Mouse (Mus musculus): ENCODE data around the gene Sbp. TPM values are rescaled to one million over a fixed set of nuclear protein-coding genes. Genes with fewer than 3 reads are reported as not detected.
A peak's percentile ranks its signal among the peaks of the same experiment; 100 is the strongest.

The Sbp gene
- polyA plus RNA-seq, 1 experiment from 2014 or later: not detected

GRCm38 (mm10) chr17:23979471-23979870, 38.0 kb downstream of the Sbp start:
- Histone ChIP-seq H3K4me2 (no peak overlapping the region), H3K27me3 (replicated peaks; ENCODE audit: control insufficient read depth, insufficient read depth, low read length) (no peaks in the 10 kb centered on the region), H3K9ac (ENCODE audit: low read depth, low read length) (no peak overlapping the region), H3K4me1 (replicated peaks; ENCODE audit: control insufficient read depth, insufficient read depth, low read length) (no peaks in the 10 kb centered on the region), H3K36me3 (ENCODE audit: control insufficient read depth, insufficient read depth, low read length) (no peaks in the 10 kb centered on the region), H3K9me3 (ENCODE audit: control insufficient read depth, low read length) (no peaks in the 10 kb centered on the region), H3K4me3 (ENCODE audit: low read depth, low read length) (no peak overlapping the region), H3K27ac (ENCODE audit: low read depth, low read length) (no peak overlapping the region)
- ATAC-seq (replicated peaks; ENCODE audit: low FRiP score): no peak
- DNase-seq (ENCODE audit: low spot score): no peak
- 59% methylated on average over 3 of the region's 3 CpGs for WGBS

- H3K9me3 ChIP-seq (ENCODE audit: control insufficient read depth, low read length): no peaks in the 10 kb centered on the region
- H3K4me2 ChIP-seq: no peak within 1 kb of the TSS
- no peak within 1 kb of the TSS for H3K9ac ChIP-seq (ENCODE audit: low read depth, low read length)
- H3K4me3 ChIP-seq (ENCODE audit: low read depth, low read length): no peak within 1 kb of the TSS
- H3K27me3 ChIP-seq (replicated peaks; ENCODE audit: control insufficient read depth, insufficient read depth, low read length): no peaks in the 10 kb centered on the region
- 69% methylated on average over 10 of the region's 10 CpGs for WGBS
- H3K27ac ChIP-seq (ENCODE audit: low read depth, low read length): no peak within 1 kb of the TSS
- DNase-seq (ENCODE audit: low spot score) (no peak), ATAC-seq (replicated peaks; ENCODE audit: low FRiP score) (no peak)
- no peaks in the 10 kb centered on the region for H3K4me1 ChIP-seq (replicated peaks; ENCODE audit: control insufficient read depth, insufficient read depth, low read length)
- no peaks in the 10 kb centered on the region for H3K36me3 ChIP-seq (ENCODE audit: control insufficient read depth, insufficient read depth, low read length)
Observed at GRCm38 (mm10) chr17:23980297-23980909, 38.9 kb downstream of the Sbp start, which contains the start of gene Prss30. TSS of gene Prss30 (minus strand) at chr17:23980566.

- Histone ChIP-seq H3K4me3 (ENCODE audit: low read depth, low read length) (no peak overlapping the region), H3K4me2 (no peak overlapping the region), H3K36me3 (ENCODE audit: control insufficient read depth, insufficient read depth, low read length) (no peaks in the 10 kb centered on the region), H3K4me1 (replicated peaks; ENCODE audit: control insufficient read depth, insufficient read depth, low read length) (no peaks in the 10 kb centered on the region), H3K9ac (ENCODE audit: low read depth, low read length) (no peak overlapping the region), H3K27ac (ENCODE audit: low read depth, low read length) (no peak overlapping the region), H3K27me3 (replicated peaks; ENCODE audit: control insufficient read depth, insufficient read depth, low read length) (no peaks in the 10 kb centered on the region), H3K9me3 (ENCODE audit: control insufficient read depth, low read length) (no peaks in the 10 kb centered on the region)
- WGBS: 44% methylated on average over 4 of the region's 4 CpGs
- ATAC-seq (replicated peaks; ENCODE audit: low FRiP score): no peak
- no peak for DNase-seq (ENCODE audit: low spot score)
Observed at GRCm38 (mm10) chr17:23982912-23983311, 41.4 kb downstream of the Sbp start.

- Histone ChIP-seq H3K4me3 (ENCODE audit: low read depth, low read length) (no peak overlapping the region), H3K9ac (ENCODE audit: low read depth, low read length) (no peak overlapping the region), H3K27me3 (replicated peaks; ENCODE audit: control insufficient read depth, insufficient read depth, low read length) (no peaks in the 10 kb centered on the region), H3K36me3 (ENCODE audit: control insufficient read depth, insufficient read depth, low read length) (no peaks in the 10 kb centered on the region), H3K4me1 (replicated peaks; ENCODE audit: control insufficient read depth, insufficient read depth, low read length) (no peaks in the 10 kb centered on the region), H3K4me2 (no peak overlapping the region), H3K9me3 (ENCODE audit: control insufficient read depth, low read length) (no peaks in the 10 kb centered on the region), H3K27ac (ENCODE audit: low read depth, low read length) (no peak overlapping the region)
- 79% methylated on average over 1 of the region's 1 CpGs for WGBS
- DNase-seq (ENCODE audit: low spot score) (no peak), ATAC-seq (replicated peaks; ENCODE audit: low FRiP score) (no peak)
Observed at GRCm38 (mm10) chr17:23984989-23985388, 43.5 kb downstream of the Sbp start.

- Histone ChIP-seq H3K4me3 (ENCODE audit: low read depth, low read length) (no peak overlapping the region), H3K27ac (ENCODE audit: low read depth, low read length) (no peak overlapping the region), H3K9me3 (ENCODE audit: control insufficient read depth, low read length) (no peaks in the 10 kb centered on the region), H3K27me3 (replicated peaks; ENCODE audit: control insufficient read depth, insufficient read depth, low read length) (no peaks in the 10 kb centered on the region), H3K9ac (ENCODE audit: low read depth, low read length) (no peak overlapping the region), H3K36me3 (ENCODE audit: control insufficient read depth, insufficient read depth, low read length) (no peaks in the 10 kb centered on the region), H3K4me1 (replicated peaks; ENCODE audit: control insufficient read depth, insufficient read depth, low read length) (peaks cover 8% of the 10 kb centered on the region), H3K4me2 (no peak overlapping the region)
- ATAC-seq (replicated peaks; ENCODE audit: low FRiP score): no peak
- WGBS: 42% methylated on average over 2 of the region's 2 CpGs
- DNase-seq (ENCODE audit: low spot score): no peak
Observed at GRCm38 (mm10) chr17:23989802-23990201, 48.3 kb downstream of the Sbp start.

- Histone ChIP-seq H3K9ac (ENCODE audit: low read depth, low read length) (peak overlapping the region; percentile 26; the same call in 1 of the 2 replicates), H3K4me3 (ENCODE audit: low read depth, low read length) (no peak overlapping the region), H3K36me3 (ENCODE audit: control insufficient read depth, insufficient read depth, low read length) (no peaks in the 10 kb centered on the region), H3K4me1 (replicated peaks; ENCODE audit: control insufficient read depth, insufficient read depth, low read length) (peaks cover 8% of the 10 kb centered on the region), H3K27me3 (replicated peaks; ENCODE audit: control insufficient read depth, insufficient read depth, low read length) (no peaks in the 10 kb centered on the region), H3K4me2 (peak overlapping the region; percentile 48), H3K27ac (ENCODE audit: low read depth, low read length) (no peak overlapping the region), H3K9me3 (ENCODE audit: control insufficient read depth, low read length) (no peaks in the 10 kb centered on the region)
- peak; percentile 37 for ATAC-seq (replicated peaks; ENCODE audit: low FRiP score)
- DNase-seq (ENCODE audit: low spot score): peak; percentile 35
- WGBS: 67% methylated on average over 9 of the region's 9 CpGs
Observed at GRCm38 (mm10) chr17:23992789-23993553, 51.5 kb downstream of the Sbp start.

- 11% methylated on average over 31 of the region's 31 CpGs for WGBS
- Histone ChIP-seq H3K27me3 (replicated peaks; ENCODE audit: control insufficient read depth, insufficient read depth, low read length) (no peaks in the 10 kb centered on the region), H3K9me3 (ENCODE audit: control insufficient read depth, low read length) (no peaks in the 10 kb centered on the region), H3K9ac (ENCODE audit: low read depth, low read length) (no peak overlapping the region; the same call in 1 of the 2 replicates), H3K27ac (ENCODE audit: low read depth, low read length) (no peak overlapping the region), H3K4me2 (peak overlapping the region; percentile 48), H3K36me3 (ENCODE audit: control insufficient read depth, insufficient read depth, low read length) (no peaks in the 10 kb centered on the region), H3K4me3 (ENCODE audit: low read depth, low read length) (0 out of 2 replicates have a peak overlapping the region, but pooled peaks have one; percentile 19), H3K4me1 (replicated peaks; ENCODE audit: control insufficient read depth, insufficient read depth, low read length) (peaks cover 8% of the 10 kb centered on the region)
- DNase-seq (ENCODE audit: low spot score) (peak; percentile 89), ATAC-seq (replicated peaks; ENCODE audit: low FRiP score) (peak; percentile 83)
Observed at GRCm38 (mm10) chr17:23993559-23994428, 52.3 kb downstream of the Sbp start.

- Histone ChIP-seq H3K36me3 (ENCODE audit: control insufficient read depth, insufficient read depth, low read length) (no peaks in the 10 kb centered on the region), H3K9ac (ENCODE audit: low read depth, low read length) (no peak overlapping the region), H3K9me3 (ENCODE audit: control insufficient read depth, low read length) (no peaks in the 10 kb centered on the region), H3K27ac (ENCODE audit: low read depth, low read length) (no peak overlapping the region), H3K4me3 (ENCODE audit: low read depth, low read length) (no peak overlapping the region), H3K27me3 (replicated peaks; ENCODE audit: control insufficient read depth, insufficient read depth, low read length) (no peaks in the 10 kb centered on the region), H3K4me2 (no peak overlapping the region), H3K4me1 (replicated peaks; ENCODE audit: control insufficient read depth, insufficient read depth, low read length) (peaks cover 8% of the 10 kb centered on the region)
- DNase-seq (ENCODE audit: low spot score): no peak
- no peak for ATAC-seq (replicated peaks; ENCODE audit: low FRiP score)
- WGBS: 73% methylated on average over 7 of the region's 7 CpGs
Observed at GRCm38 (mm10) chr17:23994667-23995066, 53.2 kb downstream of the Sbp start.
